ENCODE assay signal across 17 mouse cellular contexts in genomic region chr5:134528488-134528887, GRCm38 (mm10). TPM values are rescaled to one million over a fixed set of nuclear protein-coding genes. Genes with fewer than 3 reads are reported as not detected.
DNase-seq lines count a peak whose midpoint lies in the region; ATAC-seq and TF ChIP-seq lines count a peak whose summit lies in the region.
"Had no signal": no experiment of that assay in that cellular context is flagged by ENCODE, and none has a peak within 500 bp of the region (broad histone marks: within the 10 kb centered on the region; RNA-seq: fewer than 3 reads in every experiment).

No protein-coding gene starts in this region.

- peak; percentile 52 for DNase-seq in kidney, postnatal 10 days
- no peak for DNase-seq in midbrain, embryonic 11.5 days (ENCODE audit: low spot score, missing footprints)
- no peak for DNase-seq in forebrain, embryonic 14.5 days (ENCODE audit: low spot score)
- no peak for DNase-seq in lung, adult 2 months
- DNase-seq: cerebellum, postnatal 14 days; lung, postnatal 4 days had no signal

- no peak for TF ChIP-seq CTCF in lung, adult 2 months (IDR thresholded peaks at IDR 0.05; ENCODE audit: insufficient read depth, low read length)

- H3K9me3 ChIP-seq in kidney, embryonic 14.5 days (ENCODE audit: control insufficient read depth, low read length): no peaks in the 10 kb centered on the region
- no peaks in the 10 kb centered on the region for H3K9me3 ChIP-seq in midbrain, embryonic 15.5 days
- H3K9me3 ChIP-seq in midbrain, embryonic 11.5 days (ENCODE audit: control insufficient read depth, low read length): no peaks in the 10 kb centered on the region
- no peaks in the 10 kb centered on the region for H3K9me3 ChIP-seq in forebrain, embryonic 14.5 days (replicated peaks; ENCODE audit: control insufficient read depth, low read length)
- no peaks in the 10 kb centered on the region for H3K9me3 ChIP-seq in neural tube, embryonic 15.5 days (replicated peaks)
- H3K9me3 ChIP-seq: heart, embryonic 15.5 days; limb, embryonic 13.5 days; midbrain, embryonic 12.5 days; neural tube, embryonic 12.5 days had no signal

- WGBS in kidney, embryonic 14.5 days: 44% methylated on average over 9 of the region's 9 CpGs
- WGBS in midbrain, embryonic 15.5 days: 22% methylated on average over 9 of the region's 9 CpGs
- WGBS in midbrain, embryonic 11.5 days: 22% methylated on average over 9 of the region's 9 CpGs
- 17% methylated on average over 9 of the region's 9 CpGs for WGBS in forebrain, embryonic 14.5 days
- WGBS in neural tube, embryonic 15.5 days: 36% methylated on average over 9 of the region's 9 CpGs
- WGBS in lung, adult 2 months: 39% methylated on average over 9 of the region's 9 CpGs

- no peak overlapping the region for H3K9ac ChIP-seq in kidney, embryonic 14.5 days (ENCODE audit: low read depth, low read length)
- no peak overlapping the region for H3K9ac ChIP-seq in midbrain, embryonic 15.5 days
- H3K9ac ChIP-seq in midbrain, embryonic 11.5 days (ENCODE audit: low read length): no peak overlapping the region
- H3K9ac ChIP-seq in forebrain, embryonic 14.5 days (ENCODE audit: low read length): peak overlapping the region; percentile 7; the same call in 1 of the 2 replicates
- no peak overlapping the region for H3K9ac ChIP-seq in neural tube, embryonic 15.5 days (replicated peaks)
- H3K9ac ChIP-seq: heart, embryonic 15.5 days; limb, embryonic 13.5 days; midbrain, embryonic 12.5 days; neural tube, embryonic 12.5 days had no signal

- no peak for TF ChIP-seq POLR2A in lung, adult 2 months (IDR thresholded peaks at IDR 0.05; ENCODE audit: borderline replicate concordance, extremely low read depth, low read depth, low read length)

- no peak overlapping the region for H3K27ac ChIP-seq in kidney, embryonic 14.5 days (ENCODE audit: low read depth, low read length)
- 0 out of 2 replicates have a peak overlapping the region, but pooled peaks have one; percentile 9 for H3K27ac ChIP-seq in midbrain, embryonic 15.5 days
- H3K27ac ChIP-seq in midbrain, embryonic 11.5 days (ENCODE audit: low read depth, low read length): no peak overlapping the region
- H3K27ac ChIP-seq in forebrain, embryonic 14.5 days (ENCODE audit: low read depth, low read length): peak overlapping the region; percentile 16; the same call in 1 of the 2 replicates
- peak overlapping the region; percentile 64 for H3K27ac ChIP-seq in neural tube, embryonic 15.5 days (replicated peaks)
- H3K27ac ChIP-seq: heart, embryonic 15.5 days; limb, embryonic 13.5 days; midbrain, embryonic 12.5 days; neural tube, embryonic 12.5 days had no signal

- ATAC-seq in kidney, embryonic 14.5 days (ENCODE audit: low FRiP score, low TSS enrichment): no peak
- no peak for ATAC-seq in midbrain, embryonic 15.5 days (replicated peaks)
- ATAC-seq in midbrain, embryonic 11.5 days (ENCODE audit: low FRiP score): no peak
- ATAC-seq in forebrain, embryonic 14.5 days: no peak
- ATAC-seq in neural tube, embryonic 15.5 days (ENCODE audit: low FRiP score): no peak
- ATAC-seq: CD4-positive, CD25-positive, alpha-beta regulatory T cell, adult 4 months; inflammation-experienced regulatory T-cells, adult 6 months had no signal

- no peak overlapping the region for H3K4me2 ChIP-seq in kidney, embryonic 14.5 days (replicated peaks; ENCODE audit: low read depth, low read length)
- no peak overlapping the region for H3K4me2 ChIP-seq in midbrain, embryonic 15.5 days
- H3K4me2 ChIP-seq in midbrain, embryonic 11.5 days: no peak overlapping the region
- no peak overlapping the region for H3K4me2 ChIP-seq in forebrain, embryonic 14.5 days (ENCODE audit: low read length)
- peak overlapping the region; percentile 13; the same call in 1 of the 2 replicates for H3K4me2 ChIP-seq in neural tube, embryonic 15.5 days
- H3K4me2 ChIP-seq: heart, embryonic 15.5 days; limb, embryonic 13.5 days; midbrain, embryonic 12.5 days; neural tube, embryonic 12.5 days had no signal

- no peaks in the 10 kb centered on the region for H3K27me3 ChIP-seq in kidney, embryonic 14.5 days (ENCODE audit: control insufficient read depth, insufficient read depth, low read length)
- H3K27me3 ChIP-seq in midbrain, embryonic 15.5 days (replicated peaks): no peaks in the 10 kb centered on the region
- H3K27me3 ChIP-seq in midbrain, embryonic 11.5 days (ENCODE audit: control insufficient read depth, insufficient read depth, low read length): no peaks in the 10 kb centered on the region
- no peaks in the 10 kb centered on the region for H3K27me3 ChIP-seq in forebrain, embryonic 14.5 days (replicated peaks; ENCODE audit: control insufficient read depth, insufficient read depth, low read length)
- H3K27me3 ChIP-seq in neural tube, embryonic 15.5 days (replicated peaks): no peaks in the 10 kb centered on the region
- H3K27me3 ChIP-seq: heart, embryonic 15.5 days; limb, embryonic 13.5 days; midbrain, embryonic 12.5 days; neural tube, embryonic 12.5 days had no signal

- 0 out of 2 replicates have a peak, but pooled peaks cover 6% of the 10 kb centered on the region for H3K4me1 ChIP-seq in kidney, embryonic 14.5 days (ENCODE audit: control insufficient read depth, insufficient read depth, low read length)
- peaks cover 26% of the 10 kb centered on the region for H3K4me1 ChIP-seq in midbrain, embryonic 15.5 days
- peaks cover 7% of the 10 kb centered on the region for H3K4me1 ChIP-seq in midbrain, embryonic 11.5 days (ENCODE audit: control insufficient read depth, insufficient read depth, low read length)
- peaks cover 17% of the 10 kb centered on the region; the same call in 1 of the 2 replicates for H3K4me1 ChIP-seq in forebrain, embryonic 14.5 days (ENCODE audit: control insufficient read depth, insufficient read depth, low read length)
- peaks cover 27% of the 10 kb centered on the region for H3K4me1 ChIP-seq in neural tube, embryonic 15.5 days
- no peaks in the 10 kb centered on the region; the same call in 1 of the 2 replicates for H3K4me1 ChIP-seq in lung, adult 2 months (ENCODE audit: control insufficient read depth, insufficient read depth, low read length)

- H3K36me3 ChIP-seq in kidney, embryonic 14.5 days (ENCODE audit: control insufficient read depth, insufficient read depth, low read length): peaks cover 7% of the 10 kb centered on the region; the same call in 1 of the 2 replicates
- H3K36me3 ChIP-seq in midbrain, embryonic 15.5 days (replicated peaks): peaks cover 24% of the 10 kb centered on the region
- H3K36me3 ChIP-seq in midbrain, embryonic 11.5 days (ENCODE audit: control insufficient read depth, insufficient read depth, low read length): peaks cover 5% of the 10 kb centered on the region; the same call in 1 of the 2 replicates
- peaks cover 27% of the 10 kb centered on the region for H3K36me3 ChIP-seq in forebrain, embryonic 14.5 days (ENCODE audit: control insufficient read depth, insufficient read depth, low read length)
- H3K36me3 ChIP-seq in neural tube, embryonic 15.5 days: peaks cover 46% of the 10 kb centered on the region

- no peak overlapping the region for H3K4me3 ChIP-seq in kidney, embryonic 14.5 days (ENCODE audit: low read length)
- H3K4me3 ChIP-seq in midbrain, embryonic 15.5 days: no peak overlapping the region
- H3K4me3 ChIP-seq in midbrain, embryonic 11.5 days (ENCODE audit: low read depth, low read length): no peak overlapping the region
- no peak overlapping the region for H3K4me3 ChIP-seq in forebrain, embryonic 14.5 days (ENCODE audit: low read depth, low read length)
- no peak overlapping the region for H3K4me3 ChIP-seq in neural tube, embryonic 15.5 days (replicated peaks)
- no peak overlapping the region for H3K4me3 ChIP-seq in lung, adult 2 months (replicated peaks; ENCODE audit: extremely low read depth, low read depth, low read length)
- H3K4me3 ChIP-seq: heart, embryonic 15.5 days; limb, embryonic 13.5 days; midbrain, embryonic 12.5 days; neural tube, embryonic 12.5 days had no signal

RNA-seq across cellular contexts. Expression of gene Clip2, which starts 23.7 kb away (rescaled TPM):
- 3.7 and 4.4 TPM in 2 replicates for polyA plus RNA-seq in kidney, embryonic 14.5 days (2014; fragmentation: Nextera tagmentation; extraction: Ambion mirVana)
- 16.1 and 16.9 TPM in 2 replicates for polyA plus RNA-seq in midbrain, embryonic 15.5 days (2015; fragmentation: Nextera tagmentation; extraction: Ambion mirVana)
- 5.6 and 5.8 TPM in 2 replicates for polyA plus RNA-seq in midbrain, embryonic 11.5 days (2014; fragmentation: Nextera tagmentation; extraction: Ambion mirVana)
- 11.1 and 15.6 TPM in 2 replicates for polyA plus RNA-seq in forebrain, embryonic 14.5 days (2014; fragmentation: Nextera tagmentation; extraction: Ambion mirVana)
- polyA plus RNA-seq in neural tube, embryonic 15.5 days (2015; fragmentation: Nextera tagmentation; extraction: Ambion mirVana): 10.4 and 12.1 TPM in 2 replicates
- 21.9 and 23.0 TPM in 2 replicates for polyA plus RNA-seq in lung, adult 2 months (2012; rRNA removed)

RNA-seq across cellular contexts. Expression of gene Syna, which starts 31.5 kb away (rescaled TPM):
- polyA plus RNA-seq in kidney, embryonic 14.5 days (2014; fragmentation: Nextera tagmentation; extraction: Ambion mirVana): 0.14 TPM in 1 of 2 replicates, not detected in the other
- polyA plus RNA-seq in midbrain, embryonic 15.5 days (2015; fragmentation: Nextera tagmentation; extraction: Ambion mirVana): 0.64 and 0.98 TPM in 2 replicates
- 0.30 TPM in 1 of 2 replicates, not detected in the other for polyA plus RNA-seq in midbrain, embryonic 11.5 days (2014; fragmentation: Nextera tagmentation; extraction: Ambion mirVana)
- 0.10 TPM in 1 of 2 replicates, not detected in the other for polyA plus RNA-seq in forebrain, embryonic 14.5 days (2014; fragmentation: Nextera tagmentation; extraction: Ambion mirVana)
- polyA plus RNA-seq in neural tube, embryonic 15.5 days (2015; fragmentation: Nextera tagmentation; extraction: Ambion mirVana): 0.51 and 0.63 TPM in 2 replicates
- 0.14 and 0.24 TPM in 2 replicates for polyA plus RNA-seq in lung, adult 2 months (2012; rRNA removed)
- polyA plus RNA-seq: liver, embryonic 16.5 days; stomach, embryonic 14.5 days had no signal

RNA-seq across cellular contexts. Expression of gene Rfc2, which starts 52.7 kb away (rescaled TPM):
- polyA plus RNA-seq in kidney, embryonic 14.5 days (2014; fragmentation: Nextera tagmentation; extraction: Ambion mirVana): 309 and 333 TPM in 2 replicates
- polyA plus RNA-seq in midbrain, embryonic 15.5 days (2015; fragmentation: Nextera tagmentation; extraction: Ambion mirVana): 191 and 194 TPM in 2 replicates
- 321 and 338 TPM in 2 replicates for polyA plus RNA-seq in midbrain, embryonic 11.5 days (2014; fragmentation: Nextera tagmentation; extraction: Ambion mirVana)
- 240 and 256 TPM in 2 replicates for polyA plus RNA-seq in forebrain, embryonic 14.5 days (2014; fragmentation: Nextera tagmentation; extraction: Ambion mirVana)
- 185 and 216 TPM in 2 replicates for polyA plus RNA-seq in neural tube, embryonic 15.5 days (2015; fragmentation: Nextera tagmentation; extraction: Ambion mirVana)
- 40.8 and 58.3 TPM in 2 replicates for polyA plus RNA-seq in lung, adult 2 months (2012; rRNA removed)

Comparison
In these comparisons a context has a peak if more than half of its experiments do, and no peak if none do; other contexts are left out.
1. H3K27ac ChIP-seq: peak in midbrain, embryonic 15.5 days (single experiment), forebrain, embryonic 14.5 days (single experiment) and neural tube, embryonic 15.5 days (single experiment); none in kidney, embryonic 14.5 days (single experiment) and midbrain, embryonic 11.5 days (single experiment).